Mouse (Mus musculus) liver, embryonic 16.5 days (tissue): ENCODE measurements around the gene Pard6a. TPM values are rescaled to one million over a fixed set of nuclear protein-coding genes. Genes with fewer than 3 reads are reported as not detected.

Experiments used
- ATAC-seq: fragments of 200-750 bp; cut with Nextera tagmentation; 2 replicates; pipeline ENCODE4 v1.8.0; 2017; ENCODE audit warnings: low read depth, mild to moderate bottlenecking, moderate number of reproducible peaks, moderate library complexity
- H3K27ac ChIP-seq: fragments of 300-500 bp; sonication (generic); 2 replicates; pipeline ENCODE4 v1.5.1; 2014; ENCODE audit warnings: mild to moderate bottlenecking, low read length
- H3K27me3 ChIP-seq: fragments of 300-500 bp; sonication (generic); 2 replicates; pipeline ENCODE4 v1.6.1; 2014; ENCODE audit warnings: low read depth, low read length, mixed read lengths; ENCODE audit not compliant: control insufficient read depth, insufficient read depth
- H3K36me3 ChIP-seq: fragments of 300-500 bp; sonication (generic); 2 replicates; pipeline ENCODE4 v1.6.1; 2014; ENCODE audit warnings: mild to moderate bottlenecking; ENCODE audit not compliant: control insufficient read depth, insufficient read depth
- H3K4me1 ChIP-seq: fragments of 300-500 bp; sonication (generic); 2 replicates; pipeline ENCODE4 v1.6.1; 2014; ENCODE audit warnings: low read depth, low read length, mixed read lengths; ENCODE audit not compliant: control insufficient read depth
- H3K4me2 ChIP-seq: fragments of 300-500 bp; sonication (generic); 2 replicates; pipeline ENCODE4 v1.6.1; 2014; ENCODE audit warnings: low read depth, low read length, mixed read lengths
- H3K4me3 ChIP-seq: fragments of 300-500 bp; sonication (generic); 2 replicates; pipeline ENCODE4 v1.5.1; 2014; ENCODE audit warnings: low read depth, mild to moderate bottlenecking, low read length
- H3K9ac ChIP-seq: fragments of 300-500 bp; sonication (generic); 2 replicates; pipeline ENCODE4 v1.6.1; 2014; ENCODE audit warnings: low read depth, low read length
- H3K9me3 ChIP-seq: fragments of 300-500 bp; sonication (generic); replicated peaks from 2 replicates; pipeline ENCODE4 v1.6.1; 2016; ENCODE audit warnings: low read length; ENCODE audit not compliant: control insufficient read depth
- WGBS: fragments of 180-500 bp; shearing (Covaris S2); extraction: QIAGEN DNeasy Blood & Tissue Kit; methylation state at CpG from one replicate; pipeline ENCODE4 v1.1.7; 2014; ENCODE audit not compliant: insufficient replicate concordance; 5-methylcytosine and 5-hydroxymethylcytosine counted together
- polyA plus RNA-seq: library from polyadenylated mRNA; unstranded; fragments of >200 nt; fragmentation: Nextera tagmentation; extraction: Ambion mirVana; gene quantifications from 2 replicates; pipeline ENCODE4 v1.2.1, GENCODE M21; 2015

Gene Pard6a
- polyA plus RNA-seq, 1 experiment from 2014 or later, result 5.7 TPM

DNA sequence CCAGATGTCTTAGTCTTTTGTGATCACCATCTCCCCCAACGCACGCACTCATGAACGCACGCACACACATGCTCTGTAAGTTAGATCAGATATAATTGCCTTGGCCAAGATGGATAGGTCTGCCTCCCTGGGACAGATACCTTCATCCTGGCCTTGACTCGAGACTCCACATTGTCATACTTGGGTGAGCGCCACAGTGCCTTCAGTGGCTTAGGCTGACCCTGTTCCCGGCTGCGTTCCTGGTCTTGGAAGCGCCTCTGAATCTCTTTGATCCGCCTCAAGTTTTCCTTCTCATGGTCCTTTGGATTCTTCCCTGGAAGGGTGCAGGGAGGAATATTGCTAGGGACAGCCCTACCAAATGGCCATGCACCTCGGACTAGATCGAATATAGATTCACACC lies 5.5 kb downstream of the Pard6a start:
- H3K27ac ChIP-seq, result no peak overlapping the region
- H3K4me1 ChIP-seq, result peaks cover 28% of the 10 kb centered on the region
- H3K9me3 ChIP-seq, result no peaks in the 10 kb centered on the region
- ATAC-seq, result no peak
- no peak overlapping the region for H3K9ac ChIP-seq
- H3K27me3 ChIP-seq, result no peaks in the 10 kb centered on the region
- no peak overlapping the region for H3K4me2 ChIP-seq
- no peak overlapping the region for H3K4me3 ChIP-seq
- 74% methylated on average over 12 of the region's 12 CpGs for WGBS
- H3K36me3 ChIP-seq, result no peaks in the 10 kb centered on the region

DNA sequence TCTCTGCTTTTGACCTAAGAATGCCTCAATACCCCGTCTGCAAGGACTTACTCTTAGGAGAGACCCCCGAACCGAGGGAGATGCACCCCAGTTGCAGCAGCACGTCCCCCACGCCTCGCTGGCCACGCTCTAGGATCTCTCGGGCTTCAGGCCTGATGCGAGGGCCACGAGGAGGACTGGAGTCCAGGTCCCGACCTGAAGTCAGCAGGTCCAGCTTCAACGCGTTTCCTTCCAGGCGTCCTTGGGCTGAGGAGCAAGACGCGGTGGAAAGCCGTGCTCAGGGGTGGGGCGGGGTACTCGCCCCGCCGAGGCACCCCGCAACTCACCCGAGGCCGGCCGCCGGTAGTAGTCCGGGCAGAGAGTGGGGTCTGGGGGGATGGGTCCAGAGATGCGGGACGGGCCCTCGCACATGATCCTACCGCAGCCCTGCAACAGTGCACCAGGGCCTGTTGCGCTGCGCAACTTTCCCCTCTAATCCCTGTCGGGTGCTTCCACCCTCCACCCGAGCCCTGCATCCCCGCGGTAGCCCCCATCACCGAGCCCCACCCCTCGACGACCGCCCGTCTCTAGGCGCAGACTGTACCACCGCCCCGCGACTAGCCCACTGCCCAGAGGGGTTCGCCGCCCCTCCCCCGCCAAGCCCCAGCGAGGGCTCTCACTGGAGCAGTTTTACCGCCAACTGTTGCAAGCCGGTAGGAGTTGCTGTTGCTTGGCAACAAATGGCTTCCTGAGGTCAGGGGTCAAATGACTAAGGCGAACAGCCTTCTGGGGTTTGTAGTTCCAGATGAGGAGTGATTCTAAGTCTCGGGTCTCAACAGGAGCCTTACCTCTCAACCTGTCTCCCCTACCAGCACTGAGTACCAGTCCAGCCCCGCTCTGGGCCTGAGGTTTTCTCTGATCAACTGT lies 6.8 kb downstream of the Pard6a start, which contains the start of the genes 4933405L10Rik and Enkd1:
TSS of gene 4933405L10Rik (plus strand) at position 158 of the 906 bp plus-strand sequence.
TSS of gene Enkd1 (minus strand) at position 713 of the 906 bp plus-strand sequence.
- H3K27ac ChIP-seq, result no peak within 1 kb of the TSS
- H3K9me3 ChIP-seq, result no peaks in the 10 kb centered on the region
- peak within 1 kb of the TSS; percentile 94 for H3K4me2 ChIP-seq
- ATAC-seq, result peak; percentile 71
- peak within 1 kb of the TSS; percentile 82 for H3K4me3 ChIP-seq
- peaks cover 20% of the 10 kb centered on the region for H3K4me1 ChIP-seq
- H3K27me3 ChIP-seq, result no peaks in the 10 kb centered on the region
- peak within 1 kb of the TSS; percentile 60 for H3K9ac ChIP-seq
- H3K36me3 ChIP-seq, result no peaks in the 10 kb centered on the region
- WGBS, result under 1% methylated on average over 55 of the region's 55 CpGs

DNA sequence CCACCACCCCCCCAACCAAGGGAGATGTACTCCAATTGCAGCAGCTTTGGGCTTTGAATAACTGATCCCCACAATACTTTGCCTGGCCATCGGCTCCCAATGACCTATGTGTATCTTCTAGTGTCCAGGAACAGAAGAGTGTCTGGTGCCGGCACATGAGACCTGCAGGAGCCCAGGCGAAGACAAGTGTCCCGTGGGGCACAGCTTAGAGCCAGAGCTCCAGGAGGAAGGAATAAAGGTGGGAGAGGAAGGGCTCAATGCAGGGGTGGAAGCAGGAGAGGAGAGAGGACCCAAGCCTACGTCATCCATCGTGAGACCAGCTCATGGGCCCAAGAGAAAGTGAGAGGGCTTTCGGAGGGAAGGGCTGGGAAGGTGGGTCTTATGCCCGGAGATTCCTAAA lies 7.7 kb downstream of the Pard6a start:
- Histone ChIP-seq H3K9me3 (no peaks in the 10 kb centered on the region), H3K4me1 (peaks cover 20% of the 10 kb centered on the region), H3K36me3 (no peaks in the 10 kb centered on the region), H3K27ac (no peak overlapping the region), H3K4me3 (no peak overlapping the region), H3K9ac (no peak overlapping the region), H3K27me3 (no peaks in the 10 kb centered on the region), H3K4me2 (no peak overlapping the region)
- ATAC-seq, result no peak
- WGBS, result 75% methylated on average over 8 of the region's 8 CpGs

DNA sequence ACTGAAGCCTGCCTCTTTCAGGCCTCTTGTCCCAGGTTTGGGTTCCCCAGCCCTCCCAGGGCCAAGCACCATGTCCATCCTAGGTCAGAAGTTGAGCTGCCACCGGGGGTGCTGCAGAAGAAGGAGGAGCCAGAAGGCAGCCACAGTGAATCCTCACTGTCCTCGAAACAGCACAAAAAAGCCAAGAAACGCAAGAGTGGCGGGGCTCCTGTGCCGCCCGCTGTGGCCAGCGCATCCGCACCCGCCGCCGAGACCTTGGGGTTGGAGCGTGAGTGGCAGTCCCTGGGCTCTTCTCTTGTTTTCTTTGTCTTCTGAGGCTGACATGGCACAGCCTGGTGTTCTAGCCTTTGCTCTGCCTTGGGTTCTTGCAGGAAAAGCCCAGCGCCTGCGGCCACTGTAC lies 8.4 kb downstream of the Pard6a start:
- H3K4me2 ChIP-seq, result no peak overlapping the region
- H3K9me3 ChIP-seq, result no peaks in the 10 kb centered on the region
- H3K9ac ChIP-seq, result no peak overlapping the region
- no peaks in the 10 kb centered on the region for H3K27me3 ChIP-seq
- ATAC-seq, result no peak
- peaks cover 20% of the 10 kb centered on the region for H3K4me1 ChIP-seq
- no peak overlapping the region for H3K27ac ChIP-seq
- no peak overlapping the region for H3K4me3 ChIP-seq
- H3K36me3 ChIP-seq, result no peaks in the 10 kb centered on the region
- WGBS, result 77% methylated on average over 14 of the region's 14 CpGs

DNA sequence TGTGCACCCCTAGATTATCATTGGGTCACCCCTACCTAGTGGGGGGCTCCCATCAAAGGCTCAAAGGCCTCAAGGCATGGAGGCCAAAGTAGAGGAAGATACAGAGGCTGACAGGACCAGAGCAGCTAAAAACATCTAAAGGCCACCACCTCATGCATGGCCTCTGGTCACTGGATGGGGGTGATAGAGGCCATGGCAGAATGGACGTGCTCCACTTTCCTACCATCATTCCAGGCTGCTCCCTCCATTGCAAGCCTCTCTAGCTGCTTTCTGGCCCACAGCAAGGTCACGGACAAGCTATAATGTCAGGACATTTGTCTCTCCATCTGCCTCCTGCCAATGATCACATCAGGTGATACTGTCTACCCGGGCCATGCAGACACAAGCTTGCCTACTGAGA lies 11.3 kb downstream of the Pard6a start:
- H3K27me3 ChIP-seq, result no peaks in the 10 kb centered on the region
- H3K36me3 ChIP-seq, result no peaks in the 10 kb centered on the region
- H3K9ac ChIP-seq, result no peak overlapping the region
- WGBS, result 50% methylated on average over 3 of the region's 3 CpGs
- no peak for ATAC-seq
- H3K27ac ChIP-seq, result no peak overlapping the region
- H3K4me2 ChIP-seq, result no peak overlapping the region
- no peak overlapping the region for H3K4me3 ChIP-seq
- peaks cover 7% of the 10 kb centered on the region for H3K4me1 ChIP-seq
- H3K9me3 ChIP-seq, result no peaks in the 10 kb centered on the region

DNA sequence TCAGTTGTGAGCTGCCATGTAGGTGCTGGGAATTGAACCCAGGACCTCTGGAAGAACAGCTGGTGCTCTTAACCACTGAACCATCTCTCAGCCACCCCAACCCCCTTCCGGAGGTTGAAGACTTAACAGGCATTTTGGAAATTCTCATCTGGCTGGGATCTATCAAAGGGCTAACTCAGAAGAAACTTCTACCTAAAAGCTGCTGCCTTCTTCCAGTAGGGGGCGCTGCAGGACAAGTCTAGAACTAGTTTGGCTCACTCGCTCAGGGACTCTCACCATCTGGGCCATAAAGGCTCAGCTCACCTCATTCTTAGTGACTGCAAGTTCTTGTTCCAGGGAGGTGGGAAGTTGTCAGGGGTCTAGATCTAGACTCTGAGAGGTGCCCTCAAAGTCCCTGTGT lies 13.2 kb downstream of the Pard6a start:
- Histone ChIP-seq H3K27me3 (no peaks in the 10 kb centered on the region), H3K4me1 (no peaks in the 10 kb centered on the region), H3K27ac (no peak overlapping the region), H3K4me2 (no peak overlapping the region), H3K9ac (no peak overlapping the region), H3K9me3 (no peaks in the 10 kb centered on the region), H3K36me3 (no peaks in the 10 kb centered on the region), H3K4me3 (no peak overlapping the region)
- peak; percentile 50; the same call in 1 of the 2 replicates for ATAC-seq
- WGBS, result 2% methylated on average over 3 of the region's 3 CpGs

DNA sequence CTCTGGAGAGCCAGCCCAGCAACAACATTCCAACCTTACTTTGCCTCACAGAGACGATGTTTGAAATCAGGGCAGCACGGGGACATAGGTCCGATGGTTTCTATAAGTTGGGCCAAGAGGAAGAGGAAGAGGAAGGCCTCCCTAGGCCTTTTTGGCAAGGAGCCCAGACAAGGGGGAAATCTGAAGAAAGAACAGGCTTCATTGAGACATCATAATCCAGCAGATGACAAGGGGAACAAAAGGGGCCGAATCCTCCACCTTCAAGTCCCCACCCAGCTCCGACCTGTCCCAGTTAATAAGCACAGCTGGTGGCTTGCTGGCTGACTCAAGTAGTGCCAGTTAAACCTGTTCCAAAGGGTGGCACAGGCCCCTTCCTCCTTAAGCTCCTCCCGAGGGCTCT lies 14.1 kb downstream of the Pard6a start:
- no peak overlapping the region for H3K9ac ChIP-seq
- no peak overlapping the region for H3K4me3 ChIP-seq
- no peaks in the 10 kb centered on the region for H3K9me3 ChIP-seq
- H3K4me2 ChIP-seq, result no peak overlapping the region
- H3K27ac ChIP-seq, result no peak overlapping the region
- H3K27me3 ChIP-seq, result no peaks in the 10 kb centered on the region
- H3K36me3 ChIP-seq, result no peaks in the 10 kb centered on the region
- ATAC-seq, result no peak
- H3K4me1 ChIP-seq, result no peaks in the 10 kb centered on the region
- WGBS, result 48% methylated on average over 6 of the region's 6 CpGs

DNA sequence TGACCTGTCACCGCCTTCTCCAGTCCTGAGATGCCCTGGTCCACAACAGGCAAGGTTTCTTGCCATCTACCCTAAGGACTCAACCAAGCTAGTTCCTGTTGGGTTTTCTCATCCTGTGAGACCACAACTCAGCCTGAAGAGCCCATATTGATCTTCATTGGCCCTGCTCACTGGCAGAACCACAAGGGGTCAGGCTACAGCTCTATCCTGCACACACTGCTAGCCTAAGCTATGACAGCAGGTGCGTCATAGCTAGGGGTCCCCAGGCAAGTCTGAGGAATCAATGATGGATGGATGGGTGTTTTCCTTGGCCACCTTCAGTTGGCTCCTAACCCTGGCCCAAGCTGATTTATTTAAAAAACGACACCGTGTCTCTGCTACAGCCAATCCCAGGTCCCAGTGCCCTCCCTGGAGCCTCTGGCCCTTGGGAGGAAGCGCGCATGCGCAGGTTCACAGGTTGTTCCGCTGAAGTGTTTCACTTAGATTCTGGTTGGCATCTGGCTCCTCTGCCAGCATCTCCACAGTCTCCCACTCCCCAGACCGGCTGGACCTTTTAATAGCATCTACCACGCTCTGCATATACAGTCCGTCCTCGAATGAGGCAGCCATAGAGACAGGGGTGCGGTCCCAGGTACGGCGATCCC lies 15.5 kb downstream of the Pard6a start:
- Histone ChIP-seq H3K27ac (no peak overlapping the region), H3K9ac (no peak overlapping the region), H3K4me2 (no peak overlapping the region), H3K4me1 (no peaks in the 10 kb centered on the region), H3K36me3 (no peaks in the 10 kb centered on the region), H3K27me3 (no peaks in the 10 kb centered on the region), H3K4me3 (no peak overlapping the region), H3K9me3 (no peaks in the 10 kb centered on the region)
- no peak for ATAC-seq
- WGBS, result 87% methylated on average over 15 of the region's 15 CpGs

DNA sequence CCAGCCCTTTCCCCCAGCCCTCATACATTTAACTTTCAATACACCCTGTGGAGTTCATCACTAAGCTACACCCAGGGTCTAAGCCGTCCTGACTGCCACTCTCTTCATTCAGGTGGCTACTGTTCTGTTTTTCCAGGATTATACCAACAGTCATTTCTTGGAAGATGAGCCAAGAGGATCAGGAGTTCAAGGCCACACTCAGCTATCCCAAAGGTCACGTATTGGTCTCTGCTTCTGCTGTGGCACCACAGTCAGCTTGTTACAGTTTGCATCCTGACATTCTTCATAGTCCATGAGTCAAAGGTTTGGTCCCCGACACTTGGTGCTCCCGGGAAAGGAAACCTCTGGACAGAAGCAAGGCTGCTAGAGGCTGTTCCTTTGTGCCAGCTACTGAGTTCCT lies 18.7 kb downstream of the Pard6a start:
- Histone ChIP-seq H3K27ac (no peak overlapping the region), H3K9me3 (no peaks in the 10 kb centered on the region)
- WGBS, result 68% methylated on average over 4 of the region's 4 CpGs

More for the DNA sequence above, 18.7 kb downstream of the Pard6a start:
- no peak overlapping the region for H3K9ac ChIP-seq
- H3K4me2 ChIP-seq, result no peak overlapping the region
- H3K4me1 ChIP-seq, result no peaks in the 10 kb centered on the region
- no peaks in the 10 kb centered on the region for H3K27me3 ChIP-seq
- no peak for ATAC-seq
- no peak overlapping the region for H3K4me3 ChIP-seq
- no peaks in the 10 kb centered on the region for H3K36me3 ChIP-seq
